Mouse (Mus musculus) G1E (cell line): ENCODE measurements around the gene Nrxn3.

Experiments used
- CTCF ChIP-seq: IDR thresholded peaks from 2 replicates; pipeline ENCODE4 v1.5.1; 2012; ENCODE audit warnings: low read depth, low read length, inconsistent platforms, mixed read lengths
- GATA1 ChIP-seq: IDR thresholded peaks from 2 replicates; pipeline ENCODE4 v1.6.1; 2012; ENCODE audit warnings: borderline replicate concordance, low read length, inconsistent platforms, mixed read lengths
- GATA2 ChIP-seq: IDR thresholded peaks from 2 replicates; pipeline ENCODE4 v1.6.1; 2012; ENCODE audit warnings: low read depth, low read length, inconsistent platforms, borderline replicate concordance
- POLR2AphosphoS5 ChIP-seq: IDR thresholded peaks from 2 replicates; pipeline ENCODE4 v1.6.1; 2012; ENCODE audit warnings: low read depth, low read length, inconsistent platforms; ENCODE audit not compliant: insufficient replicate concordance
- TAL1 ChIP-seq: conservative IDR thresholded peaks from 2 replicates; pipeline ENCODE4 v1.6.1; 2012; ENCODE audit warnings: low read depth, low read length, inconsistent platforms, mixed read lengths

- TF ChIP-seq CTCF (no peak), TAL1 (no peak), GATA1 (no peak), POLR2AphosphoS5 (no peak), GATA2 (no peak)
Observed at GRCm38 (mm10) chr12:89148974-89149411, 426.3 kb downstream of the Nrxn3 start.
